In genomic region chr17:26529791-26530241, GRCm38 (mm10) we compare ENCODE assay signal across 14 mouse cellular contexts. TPM values are rescaled to one million over a fixed set of nuclear protein-coding genes. Genes with fewer than 3 reads are reported as not detected.
A peak's percentile ranks its signal among the peaks of the same experiment; 100 is the strongest.
DNase-seq lines count a peak whose midpoint lies in the region; ATAC-seq and TF ChIP-seq lines count a peak whose summit lies in the region.
"Had no signal": no experiment of that assay in that cellular context is flagged by ENCODE, and none has a peak within 500 bp of the region (broad histone marks: within the 10 kb centered on the region; RNA-seq: fewer than 3 reads in every experiment).

No protein-coding gene starts in this region.

- H3K4me1 ChIP-seq in heart, adult 2 months (ENCODE audit: control insufficient read depth, insufficient read depth, low read length), result peaks cover 37% of the 10 kb centered on the region
- peaks cover 26% of the 10 kb centered on the region for H3K4me1 ChIP-seq in limb, embryonic 13.5 days
- peaks cover 16% of the 10 kb centered on the region for H3K4me1 ChIP-seq in thymus, adult 2 months (replicated peaks; ENCODE audit: control insufficient read depth, insufficient read depth, low read length)
- H3K4me1 ChIP-seq in forebrain, embryonic 15.5 days, result no peaks in the 10 kb centered on the region

- H3K36me3 ChIP-seq in heart, adult 2 months (ENCODE audit: control insufficient read depth, insufficient read depth, low read length), result 0 out of 2 replicates have a peak, but pooled peaks cover 4% of the 10 kb centered on the region
- H3K36me3 ChIP-seq in limb, embryonic 13.5 days, result no peaks in the 10 kb centered on the region
- H3K36me3 ChIP-seq in thymus, adult 2 months (ENCODE audit: control insufficient read depth, insufficient read depth, low read length), result no peaks in the 10 kb centered on the region
- H3K36me3 ChIP-seq in forebrain, embryonic 15.5 days, result no peaks in the 10 kb centered on the region
- H3K36me3 ChIP-seq: neural tube, embryonic 13.5 days; stomach, embryonic 15.5 days had no signal

- TF ChIP-seq POLR2A in heart, adult 2 months (IDR thresholded peaks at IDR 0.05; ENCODE audit: insufficient read depth, low read depth, low read length), result no peak
- TF ChIP-seq POLR2A in thymus, adult 2 months (IDR thresholded peaks at IDR 0.05; ENCODE audit: control insufficient read depth, extremely low read depth, insufficient read depth, low read length, poor library complexity), result no peak

- H3K79me2 ChIP-seq in heart, adult 2 months (replicated peaks; ENCODE audit: control insufficient read depth, insufficient read depth, low read length), result no peaks in the 10 kb centered on the region

- TF ChIP-seq EP300 in heart, adult 2 months (IDR thresholded peaks at IDR 0.05; ENCODE audit: insufficient read depth, low read depth, low read length), result 0 out of 2 replicates have a peak, but pooled peaks have one; percentile 20

- 37% methylated on average over 5 of the region's 5 CpGs for WGBS in heart, adult 2 months
- WGBS in limb, embryonic 13.5 days, result 61% methylated on average over 5 of the region's 5 CpGs
- WGBS in thymus, adult 2 months, result 96% methylated on average over 5 of the region's 5 CpGs
- WGBS in forebrain, embryonic 15.5 days, result 83% methylated on average over 5 of the region's 5 CpGs

- peak overlapping the region; percentile 79 for H3K27ac ChIP-seq in heart, adult 2 months
- peak overlapping the region; percentile 58; the same call in 1 of the 2 replicates for H3K27ac ChIP-seq in limb, embryonic 13.5 days
- no peak overlapping the region for H3K27ac ChIP-seq in thymus, adult 2 months (ENCODE audit: control insufficient read depth, insufficient read depth, low read length)
- H3K27ac ChIP-seq in forebrain, embryonic 15.5 days (replicated peaks), result no peak overlapping the region

- no peak overlapping the region for H3K4me3 ChIP-seq in heart, adult 2 months
- H3K4me3 ChIP-seq in limb, embryonic 13.5 days, result no peak overlapping the region
- no peak overlapping the region for H3K4me3 ChIP-seq in thymus, adult 2 months (ENCODE audit: control insufficient read depth, insufficient read depth, low read length)
- no peak overlapping the region for H3K4me3 ChIP-seq in forebrain, embryonic 15.5 days
- H3K4me3 ChIP-seq: neural tube, embryonic 13.5 days; stomach, embryonic 15.5 days had no signal

- peak overlapping the region; percentile 10; the same call in 1 of the 2 replicates for H3K9ac ChIP-seq in heart, adult 2 months (ENCODE audit: low read depth, low read length)
- H3K9ac ChIP-seq in limb, embryonic 13.5 days, result no peak overlapping the region
- no peak overlapping the region for H3K9ac ChIP-seq in forebrain, embryonic 15.5 days (replicated peaks)
- H3K9ac ChIP-seq: neural tube, embryonic 13.5 days; stomach, embryonic 15.5 days had no signal

- H3K9me3 ChIP-seq in limb, embryonic 13.5 days, result no peaks in the 10 kb centered on the region
- H3K9me3 ChIP-seq in forebrain, embryonic 15.5 days, result no peaks in the 10 kb centered on the region
- H3K9me3 ChIP-seq: neural tube, embryonic 13.5 days; stomach, embryonic 15.5 days had no signal

- no peaks in the 10 kb centered on the region for H3K27me3 ChIP-seq in heart, adult 2 months (ENCODE audit: control insufficient read depth, insufficient read depth, low read length)
- no peaks in the 10 kb centered on the region for H3K27me3 ChIP-seq in limb, embryonic 13.5 days
- H3K27me3 ChIP-seq in thymus, adult 2 months (ENCODE audit: control insufficient read depth, insufficient read depth, low read length), result no peaks in the 10 kb centered on the region
- no peaks in the 10 kb centered on the region for H3K27me3 ChIP-seq in forebrain, embryonic 15.5 days
- H3K27me3 ChIP-seq: CH12.LX; neural tube, embryonic 13.5 days; stomach, embryonic 15.5 days had no signal

- ATAC-seq in limb, embryonic 13.5 days (ENCODE audit: low FRiP score, low read depth), result no peak
- no peak for ATAC-seq in forebrain, embryonic 15.5 days (replicated peaks)
- ATAC-seq: intestine, embryonic 16.5 days had no signal

- peak; percentile 75 for DNase-seq in gastrocnemius, adult 18-20 months (ENCODE audit: low spot score)
- DNase-seq in gastrocnemius, postnatal 4 days (ENCODE audit: low spot score in 2 of 2), result no peak
- DNase-seq in adipocyte (ENCODE audit: low spot score), result peak; percentile 61
- peak; percentile 73 to 82 for DNase-seq in heart, adult 2 months
- no peak for DNase-seq in thymus, adult 2 months
- no peak for DNase-seq in layer of hippocampus, postnatal 14 days (ENCODE audit: low spot score in 2 of 2)
- DNase-seq: embryo, embryonic 11 days; layer of hippocampus, postnatal 36 days had no signal

- intact Hi-C loops in heart, adult 2 months (cut with DNase I), result loop anchor here (2.0 kb wide), 1 partner anchor 15 kb away; no protein-coding TSS in a partner anchor

- TF ChIP-seq CTCF in heart, adult 2 months (IDR thresholded peaks at IDR 0.05), result peak; percentile 22; the same call in 1 of the 2 replicates
- TF ChIP-seq CTCF in thymus, adult 2 months (IDR thresholded peaks at IDR 0.05; ENCODE audit: borderline replicate concordance, control insufficient read depth, extremely low read depth, insufficient read depth, low read length, poor library complexity), result no peak

- H3K4me2 ChIP-seq in limb, embryonic 13.5 days (replicated peaks), result no peak overlapping the region
- H3K4me2 ChIP-seq in forebrain, embryonic 15.5 days (replicated peaks), result no peak overlapping the region
- H3K4me2 ChIP-seq: neural tube, embryonic 13.5 days; stomach, embryonic 15.5 days had no signal

RNA-seq across cellular contexts. Expression of gene Ergic1, which starts 31.5 kb away (rescaled TPM):
- 10 to 100 TPM; 44.6 to 46.5 TPM for total RNA-seq in gastrocnemius, adult 18-20 months (2021)
- total RNA-seq in gastrocnemius, postnatal 4 days (2021), result 100 to 1,000 TPM; 150 to 167 TPM
- 10 to 100 TPM; 53.6 to 59.4 TPM for total RNA-seq in heart, adult 2 months (2021)
- 64.4 and 84.3 TPM in 2 replicates for polyA plus RNA-seq in heart, adult 2 months (2012; rRNA removed)
- 122 and 126 TPM in 2 replicates for polyA plus RNA-seq in limb, embryonic 13.5 days (2015; fragmentation: Nextera tagmentation; extraction: Ambion mirVana)
- polyA plus RNA-seq in thymus, adult 2 months (2012; rRNA removed), result 80.2 and 86.3 TPM in 2 replicates
- total RNA-seq in layer of hippocampus, postnatal 14 days (2021), result 100 to 1,000 TPM; 132 to 144 TPM
- polyA plus RNA-seq in forebrain, embryonic 15.5 days (2015; fragmentation: Nextera tagmentation; extraction: Ambion mirVana), result 90.4 and 98.7 TPM in 2 replicates

RNA-seq across cellular contexts. Expression of gene Dusp1, which starts 32.1 kb away (rescaled TPM):
- total RNA-seq in gastrocnemius, adult 18-20 months (2021), result 100 to 1,000 TPM in 1 of 2 experiments, 10 to 100 TPM in 1; 66.1 to 117 TPM
- 10 to 100 TPM; 33.6 to 42.9 TPM for total RNA-seq in gastrocnemius, postnatal 4 days (2021)
- 10 to 100 TPM; 61.4 to 71.3 TPM for total RNA-seq in heart, adult 2 months (2021)
- polyA plus RNA-seq in heart, adult 2 months (2012; rRNA removed), result 122 and 171 TPM in 2 replicates
- 17.5 and 18.9 TPM in 2 replicates for polyA plus RNA-seq in limb, embryonic 13.5 days (2015; fragmentation: Nextera tagmentation; extraction: Ambion mirVana)
- polyA plus RNA-seq in thymus, adult 2 months (2012; rRNA removed), result 53.8 and 59.3 TPM in 2 replicates
- total RNA-seq in layer of hippocampus, postnatal 14 days (2021), result 10 to 100 TPM; 20.3 to 24.3 TPM
- polyA plus RNA-seq in forebrain, embryonic 15.5 days (2015; fragmentation: Nextera tagmentation; extraction: Ambion mirVana), result 46.3 and 50.0 TPM in 2 replicates

Comparison
In these comparisons a context has a peak if more than half of its experiments do, and no peak if none do; other contexts are left out.
1. DNase-seq: peak in gastrocnemius, adult 18-20 months (single experiment), adipocyte (single experiment) and heart, adult 2 months (2 of 2); none in gastrocnemius, postnatal 4 days (0 of 2), thymus, adult 2 months (single experiment) and layer of hippocampus, postnatal 14 days (0 of 2).
2. H3K27ac ChIP-seq: peak in heart, adult 2 months (single experiment) and limb, embryonic 13.5 days (single experiment); none in thymus, adult 2 months (single experiment) and forebrain, embryonic 15.5 days (single experiment).